Mouse (Mus musculus): Measurements from ENCODE around the gene Fkbp6. TPM values are rescaled to one million over a fixed set of nuclear protein-coding genes. Genes with fewer than 3 reads are reported as not detected.

Gene Fkbp6
- total RNA-seq, 2 experiments from 2014 or later: 0.36 to 0.40 TPM

GRCm38 (mm10) chr5:135243166-135243565 is 106.7 kb downstream of the Fkbp6 start:
- DNase-seq: no peak
- intact Hi-C loops (cut with DNase I): no loop called here

GRCm38 (mm10) chr5:135242608-135243007 is 107.2 kb downstream of the Fkbp6 start:
- intact Hi-C loops (cut with DNase I): no loop called here
- no peak for DNase-seq

- no peak for DNase-seq
- intact Hi-C loops (cut with DNase I): no loop called here
Measured at GRCm38 (mm10) chr5:135242136-135242535, 107.7 kb downstream of the Fkbp6 start.

Small RNA genes within 50 kb of the gene (microRNA-seq; reads per million reads assigned to microRNA genes)
- 0.35 to 0.47 reads per million in 2 experiments for gene Mir7033

Other genes starting within 250 kb of the Fkbp6 start
- gene Tbl2, start 200.4 kb downstream of the Fkbp6 start, total RNA-seq (2021): 10 to 100 TPM; 13.0 to 15.6 TPM
- 10 to 100 TPM; 33.5 to 35.8 TPM for gene Bcl7b, start 181.8 kb downstream of the Fkbp6 start, total RNA-seq (2021)
- 10 to 100 TPM; 41.6 to 48.5 TPM for gene Baz1b, start 162.8 kb downstream of the Fkbp6 start, total RNA-seq (2021)
- under 1 TPM; 0.55 to 0.84 TPM for gene Fzd9, start 98.8 kb downstream of the Fkbp6 start, total RNA-seq (2021)
- under 1 TPM in 1 of 2 experiments, not detected in 1; 0.17 TPM for gene Trim50, start 3.3 kb upstream of the Fkbp6 start, total RNA-seq (2021)
- gene Nsun5, start 19.9 kb upstream of the Fkbp6 start, total RNA-seq (2021): 10 to 100 TPM; 16.4 to 20.0 TPM
- gene Pom121, start 44.5 kb upstream of the Fkbp6 start, total RNA-seq (2021): 10 to 100 TPM; 22.3 to 22.6 TPM
- 10 to 100 TPM; 43.3 to 51.8 TPM for gene Hip1, start 195.1 kb upstream of the Fkbp6 start, total RNA-seq (2021)
- not detected for gene Ccl26, start 213.5 kb upstream of the Fkbp6 start, total RNA-seq (2021)
- 1 to 10 TPM; 1.2 to 1.8 TPM for gene Ccl24, start 223.0 kb upstream of the Fkbp6 start, total RNA-seq (2021)

All from heart, postnatal 10 days (tissue).